Mouse (Mus musculus): ENCODE data around the gene Zfp287. TPM values are rescaled to one million over a fixed set of nuclear protein-coding genes. Genes with fewer than 3 reads are reported as not detected.

Gene Zfp287
- 2.5 and 3.3 TPM in 2 replicates for polyA plus RNA-seq (2015; fragmentation: Nextera tagmentation; extraction: Ambion mirVana)

GRCm38 (mm10) chr11:62731311-62732021, at the start of gene Zfp287:
TSS of gene Zfp287 (minus strand) at chr11:62731905.
- peak within 1 kb of the TSS; percentile 54 for H3K27ac ChIP-seq (ENCODE audit: low read length)
- no peaks in the 10 kb centered on the region for H3K36me3 ChIP-seq (ENCODE audit: insufficient read depth, low read length)
- H3K9me3 ChIP-seq (ENCODE audit: low read length), result no peaks in the 10 kb centered on the region
- TF ChIP-seq EP300 (IDR thresholded peaks at IDR 0.05) (no peak), CTCF (IDR thresholded peaks at IDR 0.05) (no peak)
- peak within 1 kb of the TSS; percentile 64 for H3K4me3 ChIP-seq (ENCODE audit: low read depth, low read length)
- 0 out of 2 replicates have a peak within 1 kb of the TSS, but pooled peaks have one; percentile 29 for H3K9ac ChIP-seq (replicated peaks; ENCODE audit: low read depth)
- no peaks in the 10 kb centered on the region for H3K4me1 ChIP-seq (ENCODE audit: insufficient read depth, low read depth, low read length)
- H3K4me2 ChIP-seq (replicated peaks; ENCODE audit: low read depth, low read length), result peak within 1 kb of the TSS; percentile 78
- 2% methylated on average over 48 of the region's 48 CpGs for WGBS
- H3K27me3 ChIP-seq (replicated peaks; ENCODE audit: insufficient read depth, low read length), result no peaks in the 10 kb centered on the region
- DNase-seq (ENCODE audit: low spot score) (peak; percentile 88), ATAC-seq (peak; percentile 97)

GRCm38 (mm10) chr11:62776510-62776909, 44.8 kb upstream of the Zfp287 start:
- Histone ChIP-seq H3K36me3 (ENCODE audit: insufficient read depth, low read length) (peaks cover 17% of the 10 kb centered on the region; the same call in 1 of the 2 replicates), H3K9me3 (ENCODE audit: low read length) (peaks cover 16% of the 10 kb centered on the region; the same call in 1 of the 2 replicates), H3K4me1 (ENCODE audit: insufficient read depth, low read depth, low read length) (no peaks in the 10 kb centered on the region), H3K4me3 (ENCODE audit: low read depth, low read length) (no peak overlapping the region), H3K27me3 (replicated peaks; ENCODE audit: insufficient read depth, low read length) (no peaks in the 10 kb centered on the region), H3K9ac (replicated peaks; ENCODE audit: low read depth) (no peak overlapping the region), H3K4me2 (replicated peaks; ENCODE audit: low read depth, low read length) (no peak overlapping the region), H3K27ac (ENCODE audit: low read length) (no peak overlapping the region)
- TF ChIP-seq CTCF (IDR thresholded peaks at IDR 0.05) (no peak), EP300 (IDR thresholded peaks at IDR 0.05) (no peak)
- no peak for DNase-seq (ENCODE audit: low spot score)
- 94% methylated on average over 7 of the region's 7 CpGs for WGBS
- ATAC-seq, result no peak

- TF ChIP-seq CTCF (IDR thresholded peaks at IDR 0.05) (no peak), EP300 (IDR thresholded peaks at IDR 0.05) (no peak)
- H3K9ac ChIP-seq (replicated peaks; ENCODE audit: low read depth), result no peak overlapping the region
- H3K4me3 ChIP-seq (ENCODE audit: low read depth, low read length), result no peak overlapping the region
- H3K27ac ChIP-seq (ENCODE audit: low read length), result no peak overlapping the region
- no peaks in the 10 kb centered on the region for H3K4me1 ChIP-seq (ENCODE audit: insufficient read depth, low read depth, low read length)
- no peak for DNase-seq (ENCODE audit: low spot score)
- H3K27me3 ChIP-seq (replicated peaks; ENCODE audit: insufficient read depth, low read length), result no peaks in the 10 kb centered on the region
- no peak for ATAC-seq
- no peak overlapping the region for H3K4me2 ChIP-seq (replicated peaks; ENCODE audit: low read depth, low read length)
- H3K9me3 ChIP-seq (ENCODE audit: low read length), result no peaks in the 10 kb centered on the region
- WGBS, result 68% methylated on average over 9 of the region's 9 CpGs
- H3K36me3 ChIP-seq (ENCODE audit: insufficient read depth, low read length), result no peaks in the 10 kb centered on the region
These were observed 29.2 kb upstream of the Zfp287 start for GRCm38 (mm10) chr11:62760755-62761457.

GRCm38 (mm10) chr11:62758491-62758890, 26.8 kb upstream of the Zfp287 start:
- no peaks in the 10 kb centered on the region for H3K9me3 ChIP-seq (ENCODE audit: low read length)
- TF ChIP-seq CTCF (IDR thresholded peaks at IDR 0.05) (no peak), EP300 (IDR thresholded peaks at IDR 0.05) (no peak)
- H3K9ac ChIP-seq (replicated peaks; ENCODE audit: low read depth), result no peak overlapping the region

GRCm38 (mm10) chr11:62757906-62758305, 26.2 kb upstream of the Zfp287 start:
- no peaks in the 10 kb centered on the region for H3K36me3 ChIP-seq (ENCODE audit: insufficient read depth, low read length)
- H3K4me1 ChIP-seq (ENCODE audit: insufficient read depth, low read depth, low read length), result no peaks in the 10 kb centered on the region
- H3K9me3 ChIP-seq (ENCODE audit: low read length), result no peaks in the 10 kb centered on the region
- H3K27ac ChIP-seq (ENCODE audit: low read length), result no peak overlapping the region
- DNase-seq (ENCODE audit: low spot score) (no peak), ATAC-seq (no peak)
- no peak overlapping the region for H3K4me2 ChIP-seq (replicated peaks; ENCODE audit: low read depth, low read length)
- no peaks in the 10 kb centered on the region for H3K27me3 ChIP-seq (replicated peaks; ENCODE audit: insufficient read depth, low read length)
- 83% methylated on average over 6 of the region's 6 CpGs for WGBS
- TF ChIP-seq CTCF (IDR thresholded peaks at IDR 0.05) (no peak), EP300 (IDR thresholded peaks at IDR 0.05) (no peak)
- H3K4me3 ChIP-seq (ENCODE audit: low read depth, low read length), result no peak overlapping the region
- no peak overlapping the region for H3K9ac ChIP-seq (replicated peaks; ENCODE audit: low read depth)

More at GRCm38 (mm10) chr11:62758491-62758890, 26.8 kb upstream of the Zfp287 start:
- no peak overlapping the region for H3K4me2 ChIP-seq (replicated peaks; ENCODE audit: low read depth, low read length)
- no peaks in the 10 kb centered on the region for H3K27me3 ChIP-seq (replicated peaks; ENCODE audit: insufficient read depth, low read length)
- WGBS, result 85% methylated on average over 11 of the region's 11 CpGs
- DNase-seq (ENCODE audit: low spot score) (no peak), ATAC-seq (no peak)
- H3K36me3 ChIP-seq (ENCODE audit: insufficient read depth, low read length), result no peaks in the 10 kb centered on the region
- H3K27ac ChIP-seq (ENCODE audit: low read length), result no peak overlapping the region
- H3K4me1 ChIP-seq (ENCODE audit: insufficient read depth, low read depth, low read length), result no peaks in the 10 kb centered on the region
- H3K4me3 ChIP-seq (ENCODE audit: low read depth, low read length), result no peak overlapping the region

- no peak for DNase-seq (ENCODE audit: low spot score)
- peak; percentile 14 for ATAC-seq
- 6% methylated on average over 7 of the region's 7 CpGs for WGBS
These were observed 25.4 kb upstream of the Zfp287 start for GRCm38 (mm10) chr11:62757143-62757507.

More at GRCm38 (mm10) chr11:62757143-62757507, 25.4 kb upstream of the Zfp287 start:
- Histone ChIP-seq H3K36me3 (ENCODE audit: insufficient read depth, low read length) (no peaks in the 10 kb centered on the region), H3K4me2 (replicated peaks; ENCODE audit: low read depth, low read length) (peak overlapping the region; percentile 20; the same call in 1 of the 2 replicates), H3K9me3 (ENCODE audit: low read length) (no peaks in the 10 kb centered on the region), H3K4me1 (ENCODE audit: insufficient read depth, low read depth, low read length) (no peaks in the 10 kb centered on the region), H3K27me3 (replicated peaks; ENCODE audit: insufficient read depth, low read length) (no peaks in the 10 kb centered on the region), H3K27ac (ENCODE audit: low read length) (no peak overlapping the region), H3K9ac (replicated peaks; ENCODE audit: low read depth) (no peak overlapping the region), H3K4me3 (ENCODE audit: low read depth, low read length) (no peak overlapping the region)
- no peak for TF ChIP-seq CTCF (IDR thresholded peaks at IDR 0.05)
- no peak for TF ChIP-seq EP300 (IDR thresholded peaks at IDR 0.05)
